Mouse (Mus musculus) limb, embryonic 15.5 days (tissue): ENCODE data around the gene Gins2. TPM values are rescaled to one million over a fixed set of nuclear protein-coding genes. Genes with fewer than 3 reads are reported as not detected.

Source experiments
- ATAC-seq: fragments of 200-750 bp; cut with Nextera tagmentation; 2 replicates; pipeline ENCODE4 v1.8.0; 2017; ENCODE audit warnings: low read depth, moderate TSS enrichment; ENCODE audit not compliant: insufficient number of reproducible peaks, low FRiP score, low TSS enrichment
- H3K27ac ChIP-seq: fragments of 300-500 bp; sonication (generic); 2 replicates; pipeline ENCODE4 v1.5.1; 2015; ENCODE audit warnings: moderate library complexity, mild to moderate bottlenecking, inconsistent platforms
- H3K27me3 ChIP-seq: fragments of 300-500 bp; sonication (generic); 2 replicates; pipeline ENCODE4 v1.6.1; 2015; ENCODE audit warnings: inconsistent platforms
- H3K36me3 ChIP-seq: fragments of 300-500 bp; sonication (generic); 2 replicates; pipeline ENCODE4 v1.6.1; 2015; ENCODE audit warnings: inconsistent platforms
- H3K4me1 ChIP-seq: fragments of 300-500 bp; sonication (generic); 2 replicates; pipeline ENCODE4 v1.6.1; 2015; ENCODE audit warnings: inconsistent platforms
- H3K4me2 ChIP-seq: fragments of 300-500 bp; sonication (generic); 2 replicates; pipeline ENCODE4 v1.6.1; 2015; ENCODE audit warnings: mild to moderate bottlenecking, inconsistent platforms
- H3K4me3 ChIP-seq: fragments of 300-500 bp; sonication (generic); 2 replicates; pipeline ENCODE4 v1.5.1; 2015; ENCODE audit warnings: mild to moderate bottlenecking, inconsistent platforms
- H3K9ac ChIP-seq: fragments of 300-500 bp; sonication (generic); 2 replicates; pipeline ENCODE4 v1.6.1; 2015; ENCODE audit warnings: inconsistent platforms
- H3K9me3 ChIP-seq: fragments of 300-500 bp; sonication (generic); 2 replicates; pipeline ENCODE4 v1.6.1; 2016; ENCODE audit warnings: inconsistent platforms
- WGBS: fragments of 180-500 bp; shearing (Covaris S2); methylation state at CpG from one replicate; pipeline ENCODE4 v1.1.7; 2015; 5-methylcytosine and 5-hydroxymethylcytosine counted together
- polyA plus RNA-seq: library from polyadenylated mRNA; unstranded; fragments of >200 nt; fragmentation: Nextera tagmentation; extraction: Ambion mirVana; gene quantifications from 2 replicates; pipeline ENCODE4 v1.2.1, GENCODE M21; 2015

Gene Gins2
- polyA plus RNA-seq, 1 experiment from 2014 or later, result 81.4 TPM

DNA sequence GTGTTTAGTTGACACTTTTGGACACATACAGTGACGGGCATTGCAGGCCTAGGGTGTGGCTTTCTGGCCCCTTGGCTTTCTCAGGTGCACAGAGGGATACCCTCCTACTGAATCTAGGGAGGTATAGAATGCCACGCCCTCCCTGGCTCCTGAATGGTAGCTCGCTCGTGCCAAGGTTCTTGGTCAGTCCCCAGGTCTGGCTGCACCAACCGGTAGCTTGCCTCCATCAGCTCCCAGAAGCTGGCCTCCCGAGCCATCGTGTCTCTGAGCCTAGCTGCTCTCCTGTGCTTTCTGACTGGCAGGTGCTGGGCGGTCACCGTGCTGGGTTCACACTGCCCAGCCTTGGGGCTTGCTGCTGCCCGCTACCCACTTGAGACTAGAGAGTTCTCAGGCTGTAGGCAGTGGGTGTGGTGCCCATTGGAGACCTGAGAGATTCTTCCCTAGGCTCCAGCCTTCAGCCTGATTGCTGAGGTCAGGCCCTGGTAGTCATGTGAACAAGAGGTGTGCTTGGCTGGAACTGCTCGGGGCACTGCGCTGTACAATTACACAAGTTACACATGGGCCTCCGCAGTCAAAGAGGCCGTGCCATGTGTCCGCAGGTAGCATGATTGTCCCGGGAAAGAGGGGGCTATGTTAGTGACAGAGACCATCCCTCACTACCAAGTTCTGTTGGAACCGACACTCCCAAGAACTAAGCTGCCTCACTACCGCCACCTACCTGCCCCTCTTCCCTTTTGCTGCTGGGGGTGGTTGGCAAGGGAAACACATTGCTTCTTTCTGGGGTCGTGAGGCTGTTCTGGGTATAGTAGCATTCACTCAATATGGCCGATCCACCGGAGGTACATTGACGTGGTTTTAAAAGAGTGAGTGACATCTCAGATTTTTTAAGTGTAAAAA is 27.3 kb downstream of the Gins2 start:
- no peak overlapping the region for H3K4me3 ChIP-seq
- H3K4me1 ChIP-seq, result peaks cover 82% of the 10 kb centered on the region
- H3K4me2 ChIP-seq, result no peak overlapping the region
- H3K27me3 ChIP-seq, result no peaks in the 10 kb centered on the region
- no peak overlapping the region for H3K9ac ChIP-seq
- H3K36me3 ChIP-seq, result peaks cover 5% of the 10 kb centered on the region
- no peaks in the 10 kb centered on the region for H3K9me3 ChIP-seq
- WGBS, result 77% methylated on average over 22 of the region's 22 CpGs
- ATAC-seq, result no peak
- no peak overlapping the region for H3K27ac ChIP-seq

DNA sequence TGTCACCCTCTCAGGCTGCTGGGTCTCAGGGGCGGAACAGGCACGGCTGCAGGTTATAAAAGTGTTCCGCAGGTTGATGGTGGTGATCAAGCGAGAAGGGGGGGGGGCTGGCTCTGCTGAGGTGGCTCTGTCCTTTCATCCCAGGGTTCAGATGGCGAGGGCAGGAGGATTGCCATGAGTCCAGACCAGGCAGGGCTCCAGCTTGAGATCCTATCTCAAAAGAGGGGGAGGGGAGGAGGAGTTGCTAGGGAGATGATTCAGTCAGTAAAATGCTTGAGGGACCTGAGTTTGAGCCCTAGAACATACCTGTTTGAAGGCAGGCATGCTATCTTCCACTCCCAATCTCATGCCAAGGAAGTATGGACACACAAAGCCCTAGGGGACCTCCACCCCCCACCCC is 28.6 kb downstream of the Gins2 start:
- H3K27ac ChIP-seq, result no peak overlapping the region
- H3K36me3 ChIP-seq, result no peaks in the 10 kb centered on the region
- H3K9me3 ChIP-seq, result no peaks in the 10 kb centered on the region
- no peak for ATAC-seq
- no peaks in the 10 kb centered on the region for H3K27me3 ChIP-seq
- no peak overlapping the region for H3K4me3 ChIP-seq
- 75% methylated on average over 5 of the region's 5 CpGs for WGBS
- H3K9ac ChIP-seq, result no peak overlapping the region
- H3K4me1 ChIP-seq, result peaks cover 88% of the 10 kb centered on the region
- H3K4me2 ChIP-seq, result no peak overlapping the region

DNA sequence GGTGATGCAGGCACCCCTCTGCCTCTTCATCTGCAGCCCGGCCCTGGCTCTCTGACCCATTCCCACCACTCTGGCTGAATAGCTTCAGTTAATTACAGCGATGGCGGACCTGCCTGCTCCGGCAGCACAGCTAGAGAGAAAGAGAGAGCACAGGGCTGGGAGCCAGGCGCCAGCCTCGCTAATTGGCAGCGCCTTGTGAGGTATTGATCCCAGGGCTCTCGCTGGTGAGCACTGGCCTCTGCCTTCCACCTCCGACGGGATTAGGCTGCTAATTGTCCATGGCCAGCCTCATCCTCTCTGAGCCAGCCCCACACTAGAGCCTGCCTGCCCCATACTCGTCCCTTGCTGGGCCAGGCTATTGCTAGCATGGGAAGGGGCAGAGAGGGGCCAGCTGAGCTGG is 29.4 kb downstream of the Gins2 start:
- no peak overlapping the region for H3K4me3 ChIP-seq
- no peak overlapping the region for H3K4me2 ChIP-seq
- H3K4me1 ChIP-seq, result peaks cover 81% of the 10 kb centered on the region
- H3K27me3 ChIP-seq, result no peaks in the 10 kb centered on the region
- WGBS, result 27% methylated on average over 11 of the region's 11 CpGs
- no peak overlapping the region for H3K27ac ChIP-seq
- no peaks in the 10 kb centered on the region for H3K9me3 ChIP-seq
- ATAC-seq, result no peak
- no peak overlapping the region for H3K9ac ChIP-seq
- H3K36me3 ChIP-seq, result peaks cover 1% of the 10 kb centered on the region

DNA sequence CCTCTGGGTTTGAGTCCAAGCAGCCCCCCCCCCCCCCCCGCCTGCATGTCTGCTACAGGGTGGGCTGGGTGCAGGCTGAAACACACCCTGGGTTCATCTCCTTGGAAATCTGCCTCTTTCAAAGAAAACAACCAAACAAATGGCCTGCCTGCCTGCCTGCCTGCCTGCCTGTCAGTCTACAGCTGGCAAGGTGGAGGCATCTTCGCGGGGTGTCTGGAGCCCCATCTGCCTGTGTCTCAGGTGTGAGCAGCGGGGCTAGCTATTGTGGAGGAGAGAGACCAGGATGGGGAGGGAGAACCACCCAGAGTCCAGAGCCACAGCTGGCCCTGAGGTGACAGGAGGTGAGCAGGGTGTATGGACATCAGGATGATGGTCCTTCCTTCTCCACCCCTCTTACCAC is 30.9 kb downstream of the Gins2 start:
- Histone ChIP-seq H3K36me3 (peaks cover 4% of the 10 kb centered on the region), H3K9me3 (no peaks in the 10 kb centered on the region), H3K4me1 (peaks cover 66% of the 10 kb centered on the region), H3K27me3 (no peaks in the 10 kb centered on the region), H3K9ac (no peak overlapping the region), H3K27ac (no peak overlapping the region), H3K4me3 (no peak overlapping the region), H3K4me2 (no peak overlapping the region)
- no peak for ATAC-seq
- WGBS, result 64% methylated on average over 3 of the region's 4 CpGs

DNA sequence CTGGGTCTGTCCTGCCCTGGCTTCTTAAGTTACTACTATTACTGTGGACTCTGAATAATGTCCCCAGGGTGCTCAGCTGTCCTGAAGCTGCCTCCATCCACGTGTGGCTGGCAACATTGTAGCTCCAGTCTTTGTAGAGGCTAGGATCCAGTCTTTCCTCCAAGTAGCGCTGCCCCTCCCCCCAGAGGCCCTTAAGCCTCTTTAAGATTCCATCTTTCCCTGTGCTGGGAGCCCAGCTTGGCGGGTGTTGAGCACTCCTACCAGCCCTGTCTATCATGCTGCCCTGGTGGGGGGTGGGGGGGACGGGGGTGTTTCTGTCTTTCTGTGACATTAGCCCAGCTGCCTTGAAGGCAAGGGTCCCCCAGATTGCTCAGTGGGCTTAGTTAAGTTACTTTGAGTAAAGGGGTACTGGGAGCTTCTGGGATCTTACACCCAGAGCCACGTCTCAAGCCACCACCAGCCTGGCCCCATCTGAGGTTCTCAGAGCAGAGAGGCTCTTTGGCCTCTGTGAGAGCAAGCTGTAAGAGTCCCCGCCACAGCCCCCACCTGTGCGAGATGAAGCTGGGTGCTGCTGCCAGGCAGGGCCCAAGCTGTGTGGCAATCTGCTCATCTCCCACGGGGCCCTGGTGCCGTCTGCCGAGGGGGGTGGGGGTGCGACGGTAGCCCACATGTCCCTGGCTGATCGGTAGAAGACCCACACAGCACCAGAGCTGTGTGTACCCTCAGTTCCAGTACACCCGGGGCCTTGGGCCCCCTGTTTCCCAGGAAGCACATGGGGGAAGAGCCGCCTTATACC is 31.7 kb downstream of the Gins2 start:
- no peaks in the 10 kb centered on the region for H3K27me3 ChIP-seq
- 62% methylated on average over 15 of the region's 15 CpGs for WGBS
- no peak for ATAC-seq
- no peak overlapping the region for H3K9ac ChIP-seq
- no peak overlapping the region for H3K4me2 ChIP-seq
- H3K36me3 ChIP-seq, result peaks cover 4% of the 10 kb centered on the region
- no peak overlapping the region for H3K4me3 ChIP-seq
- H3K4me1 ChIP-seq, result peaks cover 60% of the 10 kb centered on the region
- no peaks in the 10 kb centered on the region for H3K9me3 ChIP-seq
- H3K27ac ChIP-seq, result no peak overlapping the region

DNA sequence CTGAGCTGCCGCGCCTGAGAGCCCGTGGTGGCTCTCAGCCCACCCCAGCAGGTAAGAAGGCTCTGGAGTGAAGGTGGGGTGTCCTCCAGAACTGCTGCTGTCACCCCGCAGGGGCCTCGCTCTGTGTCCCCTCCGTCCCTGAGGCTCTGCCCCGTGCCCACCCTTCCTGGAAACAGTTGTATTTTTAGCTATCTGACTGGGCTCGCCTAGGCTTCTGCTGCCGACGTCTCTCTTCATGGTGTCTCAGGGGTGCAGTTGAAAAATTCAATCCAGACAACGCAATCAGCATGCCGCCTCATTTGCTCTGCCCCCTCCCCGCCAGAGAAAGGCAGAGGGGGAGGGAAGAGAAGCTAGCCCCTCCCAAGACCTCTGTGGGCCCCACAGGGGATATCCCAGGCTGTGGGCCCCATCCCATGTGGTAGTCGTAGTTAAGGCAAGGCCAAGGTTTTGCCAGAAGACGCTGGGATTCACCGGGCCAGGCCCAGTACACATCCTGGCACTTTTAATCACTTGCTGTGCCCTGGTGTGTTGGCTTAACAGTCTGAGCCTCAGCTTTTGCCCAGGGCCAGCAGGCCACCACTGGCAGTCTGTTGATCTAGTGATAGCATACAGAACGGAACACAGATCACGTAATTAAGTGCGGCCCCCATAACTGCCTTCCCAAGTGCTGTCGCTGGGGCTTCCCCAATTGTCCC is 32.8 kb downstream of the Gins2 start:
- Histone ChIP-seq H3K36me3 (peaks cover 4% of the 10 kb centered on the region), H3K9me3 (no peaks in the 10 kb centered on the region), H3K9ac (no peak overlapping the region), H3K27me3 (no peaks in the 10 kb centered on the region), H3K4me3 (no peak overlapping the region), H3K4me2 (no peak overlapping the region), H3K4me1 (peaks cover 55% of the 10 kb centered on the region), H3K27ac (peak overlapping the region; percentile 58)
- WGBS, result 43% methylated on average over 20 of the region's 20 CpGs
- ATAC-seq, result no peak

DNA sequence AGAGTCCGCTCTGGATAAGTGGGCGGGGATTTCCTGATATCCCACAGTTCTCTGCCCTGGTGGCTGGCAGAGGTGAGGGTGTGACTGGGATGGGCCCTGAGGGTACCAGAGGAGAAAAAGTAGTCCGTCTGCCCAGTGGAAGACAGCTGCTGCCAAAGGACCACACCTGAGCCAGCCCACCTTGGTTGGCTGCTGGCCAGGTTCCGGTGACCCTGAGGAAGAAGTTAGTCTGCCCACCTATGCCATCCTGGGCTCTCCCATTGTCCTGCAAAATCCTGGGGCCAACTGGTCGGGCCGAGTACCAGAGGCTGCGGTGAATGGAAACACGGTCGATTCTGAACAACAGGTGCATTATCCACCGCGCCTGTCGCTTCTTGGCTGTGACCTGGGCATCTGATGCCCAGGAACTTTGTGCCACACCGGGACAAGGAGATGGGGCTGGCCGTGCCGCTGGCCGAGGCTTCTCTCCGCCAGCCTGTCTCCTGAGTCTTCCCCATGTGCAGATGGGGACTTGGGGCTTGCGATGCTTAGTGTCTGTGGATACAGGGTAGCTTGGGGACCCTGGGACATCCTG is 34.6 kb downstream of the Gins2 start:
- H3K4me2 ChIP-seq, result no peak overlapping the region
- ATAC-seq, result no peak
- H3K4me3 ChIP-seq, result no peak overlapping the region
- peaks cover 63% of the 10 kb centered on the region for H3K4me1 ChIP-seq
- peaks cover 4% of the 10 kb centered on the region for H3K36me3 ChIP-seq
- 90% methylated on average over 18 of the region's 18 CpGs for WGBS
- no peak overlapping the region for H3K9ac ChIP-seq
- H3K9me3 ChIP-seq, result no peaks in the 10 kb centered on the region
- H3K27ac ChIP-seq, result no peak overlapping the region
- H3K27me3 ChIP-seq, result no peaks in the 10 kb centered on the region

DNA sequence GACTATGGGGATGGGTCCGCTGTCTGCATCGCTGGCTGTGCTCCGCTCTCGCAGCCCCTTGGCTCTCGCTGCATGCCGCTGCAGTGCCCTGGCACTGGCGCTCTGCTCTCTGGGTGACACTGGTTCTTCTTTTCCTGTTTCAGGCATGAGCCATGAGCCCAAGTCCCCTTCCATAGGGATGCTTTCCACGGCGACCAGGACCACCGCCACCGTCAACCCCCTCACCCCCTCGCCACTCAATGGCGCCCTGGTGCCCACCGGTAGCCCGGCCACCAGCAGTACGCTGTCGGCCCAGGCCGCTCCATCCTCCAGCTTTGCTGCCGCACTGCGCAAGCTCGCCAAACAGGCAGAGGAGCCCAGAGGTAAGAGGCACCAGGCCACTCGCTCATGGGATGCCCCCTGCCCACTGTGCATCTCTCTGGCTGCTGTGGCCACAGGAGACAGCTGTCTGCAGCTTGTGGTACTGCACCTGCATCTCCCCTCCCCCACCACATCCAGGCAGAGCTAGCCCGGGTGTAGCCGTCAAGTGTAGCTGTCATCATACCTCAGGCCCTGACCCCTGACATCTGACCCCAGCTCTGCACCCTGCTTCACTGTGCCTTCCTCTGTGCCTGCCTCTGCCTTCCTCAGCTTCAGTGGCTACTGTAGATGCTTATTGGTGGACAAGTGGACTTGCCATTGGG is 35.5 kb downstream of the Gins2 start:
- WGBS, result 90% methylated on average over 24 of the region's 24 CpGs
- peaks cover 63% of the 10 kb centered on the region for H3K4me1 ChIP-seq

DNA sequence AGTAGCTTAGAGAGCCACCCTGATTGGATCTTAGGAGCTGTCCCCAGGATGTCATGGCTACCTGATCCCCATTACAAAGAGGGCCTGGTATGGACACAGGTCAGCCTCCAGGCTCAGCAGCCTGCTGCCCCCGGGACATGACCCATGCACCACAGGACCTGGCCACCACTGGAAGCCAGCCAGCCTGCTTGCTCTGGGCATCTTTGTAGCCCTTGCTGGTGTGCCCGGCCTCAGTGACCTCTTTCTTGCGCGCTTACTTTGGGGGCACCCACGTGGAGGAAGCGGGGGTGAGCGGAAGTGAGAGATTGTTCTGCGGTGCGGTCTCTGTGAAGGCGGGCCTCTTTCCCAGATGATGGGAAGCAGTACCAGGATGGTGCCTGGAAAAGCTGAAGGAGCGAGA is 36.6 kb downstream of the Gins2 start:
- no peak for ATAC-seq
- WGBS, result 88% methylated on average over 11 of the region's 11 CpGs

More for the DNA sequence above, 35.5 kb downstream of the Gins2 start:
- Histone ChIP-seq H3K4me3 (no peak overlapping the region), H3K36me3 (peaks cover 4% of the 10 kb centered on the region), H3K9me3 (no peaks in the 10 kb centered on the region), H3K27me3 (no peaks in the 10 kb centered on the region), H3K27ac (no peak overlapping the region), H3K4me2 (no peak overlapping the region), H3K9ac (no peak overlapping the region)
- no peak for ATAC-seq

DNA sequence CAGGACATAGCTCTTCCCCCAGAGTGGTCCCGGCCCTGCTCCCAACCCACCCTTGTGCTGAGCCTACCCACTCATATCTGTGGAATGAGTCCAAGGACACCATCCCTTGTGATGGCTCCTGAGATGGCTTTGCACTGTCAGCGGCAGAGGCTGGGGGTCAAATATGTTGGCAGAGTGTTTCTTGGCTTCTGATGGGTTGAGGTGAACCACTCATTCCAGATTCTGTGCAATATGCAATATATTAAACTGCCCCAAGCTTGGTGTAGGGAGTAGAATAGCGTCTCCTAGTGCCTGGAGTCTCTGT is 37.5 kb downstream of the Gins2 start:
- Histone ChIP-seq H3K36me3 (peaks cover 4% of the 10 kb centered on the region), H3K27ac (no peak overlapping the region), H3K9ac (no peak overlapping the region), H3K4me3 (no peak overlapping the region), H3K4me1 (peaks cover 64% of the 10 kb centered on the region), H3K9me3 (no peaks in the 10 kb centered on the region), H3K27me3 (no peaks in the 10 kb centered on the region), H3K4me2 (no peak overlapping the region)
- WGBS, result 92% methylated on average over 3 of the region's 3 CpGs
- no peak for ATAC-seq

More for the DNA sequence above, 36.6 kb downstream of the Gins2 start:
- H3K27ac ChIP-seq, result no peak overlapping the region
- peaks cover 64% of the 10 kb centered on the region for H3K4me1 ChIP-seq
- H3K36me3 ChIP-seq, result peaks cover 4% of the 10 kb centered on the region
- no peak overlapping the region for H3K9ac ChIP-seq
- H3K27me3 ChIP-seq, result no peaks in the 10 kb centered on the region
- no peaks in the 10 kb centered on the region for H3K9me3 ChIP-seq
- no peak overlapping the region for H3K4me2 ChIP-seq
- no peak overlapping the region for H3K4me3 ChIP-seq

DNA sequence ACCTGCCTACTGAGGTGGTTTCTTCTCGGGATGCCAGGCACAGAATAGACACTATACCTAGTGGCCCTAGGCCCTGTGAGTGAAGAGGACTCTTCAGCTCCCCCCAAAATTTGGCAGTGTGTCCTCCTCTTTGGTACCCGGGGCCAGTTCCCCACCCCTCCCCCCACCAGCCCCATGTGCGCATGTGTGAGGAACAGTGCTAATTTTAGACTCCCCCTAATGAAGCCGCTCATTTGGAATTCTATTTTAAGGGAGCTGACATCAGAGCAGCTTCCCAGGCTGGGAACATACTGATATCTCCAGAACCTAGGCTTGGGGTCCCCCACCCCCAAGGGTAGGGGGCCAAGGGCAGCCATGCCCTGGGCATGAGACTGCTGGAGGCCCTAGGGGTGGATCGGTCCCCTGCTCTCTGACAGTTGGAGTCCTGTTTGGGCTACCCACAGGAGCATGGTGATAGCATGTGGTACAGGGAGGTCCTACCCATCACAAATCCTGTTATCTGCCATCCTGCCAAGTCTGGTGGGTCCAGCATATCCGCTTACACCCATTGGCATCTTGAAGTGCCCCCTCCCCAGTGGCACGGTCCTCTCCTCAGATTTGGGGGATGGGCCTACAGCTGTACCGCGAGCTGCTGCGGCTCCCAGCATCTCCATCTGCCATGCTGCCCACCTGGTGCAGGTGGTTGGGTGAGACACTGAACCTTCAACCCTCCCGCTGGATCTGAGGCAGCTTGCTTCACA is 38.0 kb downstream of the Gins2 start:
- Histone ChIP-seq H3K9ac (no peak overlapping the region), H3K4me1 (peaks cover 64% of the 10 kb centered on the region), H3K4me2 (no peak overlapping the region), H3K27ac (no peak overlapping the region), H3K9me3 (no peaks in the 10 kb centered on the region), H3K27me3 (no peaks in the 10 kb centered on the region), H3K4me3 (no peak overlapping the region), H3K36me3 (peaks cover 4% of the 10 kb centered on the region)
- WGBS, result 70% methylated on average over 11 of the region's 11 CpGs
- no peak for ATAC-seq
